Mouse (Mus musculus): ENCODE measurements around the gene Tdgf1.

DNA sequence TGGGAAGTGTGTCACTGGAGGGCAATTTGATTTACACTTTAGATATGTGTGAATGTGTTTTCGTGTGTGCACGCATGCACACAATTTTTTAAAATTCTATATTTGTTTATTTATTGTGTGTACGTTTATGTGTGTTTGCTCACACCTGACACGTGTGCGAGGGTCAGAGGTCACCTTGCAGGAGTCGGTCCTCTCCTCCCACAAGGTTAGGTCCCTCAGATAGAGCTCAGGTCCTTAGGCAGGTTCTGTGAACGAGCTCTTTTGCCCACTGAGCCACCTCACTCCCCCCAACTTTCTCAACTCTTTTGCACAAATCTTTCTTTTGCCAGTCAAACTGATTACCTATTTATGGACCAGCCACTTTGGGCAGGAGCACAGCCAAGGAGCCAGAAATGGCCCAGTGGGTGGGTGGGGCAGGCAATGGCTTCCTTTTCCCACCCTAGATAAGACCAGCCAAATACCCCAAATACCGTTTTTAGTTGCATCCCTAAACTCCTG, 2.9 kb upstream of the Tdgf1 start:
- no peak for TF ChIP-seq CTCF (IDR thresholded peaks at IDR 0.05; ENCODE audit: low read depth)
- no peak for TF ChIP-seq EP300 (IDR thresholded peaks at IDR 0.05; ENCODE audit: low read depth)

Data from liver, postnatal 0 days (tissue).